Mouse (Mus musculus): ENCODE measurements at regions not wholly inside any gene's neighbourhood (a gene's known extent, or its start where the extent isn't known, plus 50 kb on each side); places are given as distances from the start of the nearest gene placed in this dataset.

- no peak for TF ChIP-seq POLR2A (IDR thresholded peaks at IDR 0.05; ENCODE audit: control insufficient read depth in 1 of 2, insufficient read depth in 1 of 2, low read depth in 1 of 2, low read length in 2 of 2, poor library complexity in 1 of 2)
- no peak for TF ChIP-seq CTCF (IDR thresholded peaks at IDR 0.05 in 2 of 3, conservative IDR thresholded peaks at IDR 0.05 in 1 of 3; ENCODE audit: control insufficient read depth in 1 of 3, insufficient read depth in 1 of 3, low read depth in 2 of 3, low read length in 3 of 3, poor library complexity in 1 of 3, severe bottlenecking in 1 of 3)
- no peak for TF ChIP-seq MAFK (IDR thresholded peaks at IDR 0.05; ENCODE audit: borderline replicate concordance, low read depth, low read length)
- TF ChIP-seq ETS1 (IDR thresholded peaks at IDR 0.05; ENCODE audit: low read depth, low read length) = peak; percentile 50; the same call in 1 of the 2 replicates
- TF ChIP-seq GATA1 (IDR thresholded peaks at IDR 0.05; ENCODE audit: low read depth, low read length) = no peak
- TF ChIP-seq BHLHE40 (IDR thresholded peaks at IDR 0.05; ENCODE audit: borderline replicate concordance, low read depth, low read length) = 0 out of 2 replicates have a peak, but pooled peaks have one; percentile 32
- TF ChIP-seq ZMIZ1 (IDR thresholded peaks at IDR 0.05; ENCODE audit: low read depth, low read length) = no peak
- TF ChIP-seq RCOR1 (IDR thresholded peaks at IDR 0.05; ENCODE audit: low read depth, low read length) = no peak
- TF ChIP-seq HCFC1 (IDR thresholded peaks at IDR 0.05; ENCODE audit: low read depth, low read length) = no peak
- no peak for TF ChIP-seq MEF2A (IDR thresholded peaks at IDR 0.05; ENCODE audit: extremely low read depth, insufficient replicate concordance, low read depth, low read length, poor library complexity, severe bottlenecking)
Observed at GRCm38 (mm10) chr8:36322578-36322977, 557.0 kb downstream of the Gm19410 start.

Measured in MEL (cell line).